Mouse (Mus musculus) lung, adult 2 months (tissue): ENCODE results near the gene Gm42906.

Source experiments
- CTCF ChIP-seq: fragments of 200-500 bp; IDR thresholded peaks from 2 replicates; pipeline ENCODE4 v1.5.1; 2011; ENCODE audit warnings: mild to moderate bottlenecking, low read length, control low read depth; ENCODE audit not compliant: insufficient read depth
- POLR2A ChIP-seq: fragments of 200-500 bp; IDR thresholded peaks from 2 replicates; pipeline ENCODE4 v1.6.1; 2011; ENCODE audit warnings: low read depth, mild to moderate bottlenecking, control low read depth, low read length, borderline replicate concordance; ENCODE audit errors: extremely low read depth

GRCm38 (mm10) chr5:151445695-151446094 lies 17.7 kb upstream of the Gm42906 start:
- TF ChIP-seq CTCF (no peak), POLR2A (no peak)
